Mouse (Mus musculus) heart, postnatal 0 days (tissue): ENCODE data around the gene Tmco1. TPM values are rescaled to one million over a fixed set of nuclear protein-coding genes. Genes with fewer than 3 reads are reported as not detected.

Source experiments
- ATAC-seq: fragments of 200-750 bp; cut with Nextera tagmentation; 2 replicates; pipeline ENCODE4 v1.8.0; 2017; ENCODE audit warnings: low read depth, moderate number of reproducible peaks, moderate library complexity; ENCODE audit not compliant: insufficient read depth
- DNase-seq: peaks from one replicate; pipeline ENCODE4 v3.0.0-alpha.2; 2016; ENCODE audit warnings: low spot score
- H3K27ac ChIP-seq: fragments of 300-500 bp; sonication (generic); 2 replicates; pipeline ENCODE4 v1.5.1; 2014; ENCODE audit warnings: low read depth, mild to moderate bottlenecking
- H3K27me3 ChIP-seq: fragments of 300-500 bp; sonication (generic); 2 replicates; pipeline ENCODE4 v1.6.1; 2014; ENCODE audit warnings: low read length, mixed read lengths; ENCODE audit not compliant: control insufficient read depth, insufficient read depth
- H3K36me3 ChIP-seq: fragments of 300-500 bp; sonication (generic); replicated peaks from 2 replicates; pipeline ENCODE4 v1.6.1; 2014; ENCODE audit warnings: low read length, mixed read lengths; ENCODE audit not compliant: control insufficient read depth, insufficient read depth
- H3K4me1 ChIP-seq: fragments of 300-500 bp; sonication (generic); 2 replicates; pipeline ENCODE4 v1.6.1; 2014; ENCODE audit warnings: antibody characterized with exemption; ENCODE audit not compliant: control insufficient read depth, insufficient read depth
- H3K4me2 ChIP-seq: fragments of 300-500 bp; sonication (generic); 2 replicates; pipeline ENCODE4 v1.6.1; 2014; ENCODE audit warnings: low read depth, mild to moderate bottlenecking, low read length, moderate library complexity
- H3K4me3 ChIP-seq: fragments of 300-500 bp; sonication (generic); 2 replicates; pipeline ENCODE4 v1.5.1; 2014; ENCODE audit warnings: low read depth, low read length
- H3K9ac ChIP-seq: fragments of 300-500 bp; sonication (generic); replicated peaks from 2 replicates; pipeline ENCODE4 v1.6.1; 2014; ENCODE audit warnings: low read depth, low read length, mixed read lengths
- H3K9me3 ChIP-seq: fragments of 300-500 bp; sonication (generic); replicated peaks from 2 replicates; pipeline ENCODE4 v1.6.1; 2016; ENCODE audit warnings: low read length; ENCODE audit not compliant: control insufficient read depth
- CTCF ChIP-seq: IDR thresholded peaks from 2 replicates; pipeline ENCODE4 v1.5.1; 2016; ENCODE audit warnings: antibody characterized with exemption, control low read depth, low read depth
- EP300 ChIP-seq: IDR thresholded peaks from 2 replicates; pipeline ENCODE4 v1.6.1; 2016; ENCODE audit warnings: antibody characterized with exemption, low read depth
- WGBS: fragments of 180-500 bp; shearing (Covaris S2); extraction: QIAGEN DNeasy Blood & Tissue Kit; methylation state at CpG from one replicate; pipeline ENCODE4 v1.1.7; 2014; 5-methylcytosine and 5-hydroxymethylcytosine counted together
- polyA plus RNA-seq: library from polyadenylated mRNA; unstranded; fragments of >200 nt; fragmentation: Nextera tagmentation; extraction: Ambion mirVana; gene quantifications from 2 replicates; pipeline ENCODE4 v1.2.1, GENCODE M21; 2015
- total RNA-seq: library from RNA; depleted of rRNA; stranded (reverse); fragments of >200 nt; gene quantifications from 2 replicates; pipeline ENCODE4 v1.2.3, GENCODE M21; 2014; ENCODE audit warnings: low replicate concordance

Gene Tmco1
- total and polyA plus RNA-seq, 2 experiments from 2014 or later, result 68.1 to 86.6 TPM

- DNase-seq (no peak), ATAC-seq (no peak)
- H3K4me3 ChIP-seq, result no peak overlapping the region
- TF ChIP-seq CTCF (no peak), EP300 (no peak)
- no peaks in the 10 kb centered on the region for H3K27me3 ChIP-seq
- 65% methylated on average over 6 of the region's 6 CpGs for WGBS
- H3K9me3 ChIP-seq, result no peaks in the 10 kb centered on the region
- no peak overlapping the region for H3K4me2 ChIP-seq
- H3K36me3 ChIP-seq, result peaks cover 43% of the 10 kb centered on the region
- no peak overlapping the region for H3K27ac ChIP-seq
- H3K4me1 ChIP-seq, result no peaks in the 10 kb centered on the region; the same call in 1 of the 2 replicates
- no peak overlapping the region for H3K9ac ChIP-seq
Observed at GRCm38 (mm10) chr1:167378019-167378418, 69.8 kb downstream of the Tmco1 start.

- WGBS, result 64% methylated on average over 5 of the region's 5 CpGs
- Histone ChIP-seq H3K4me3 (no peak overlapping the region), H3K9me3 (no peaks in the 10 kb centered on the region), H3K36me3 (peaks cover 28% of the 10 kb centered on the region), H3K9ac (no peak overlapping the region), H3K4me2 (no peak overlapping the region), H3K4me1 (no peaks in the 10 kb centered on the region; the same call in 1 of the 2 replicates), H3K27ac (no peak overlapping the region), H3K27me3 (no peaks in the 10 kb centered on the region)
- no peak for TF ChIP-seq CTCF
- no peak for TF ChIP-seq EP300
- no peak for ATAC-seq
- no peak for DNase-seq
Observed at GRCm38 (mm10) chr1:167379751-167380150, 71.6 kb downstream of the Tmco1 start.

GRCm38 (mm10) chr1:167380223-167380622 lies 72.0 kb downstream of the Tmco1 start:
- 83% methylated on average over 2 of the region's 2 CpGs for WGBS
- no peak overlapping the region for H3K4me2 ChIP-seq
- H3K4me1 ChIP-seq, result peaks cover 4% of the 10 kb centered on the region; the same call in 1 of the 2 replicates
- no peak overlapping the region for H3K9ac ChIP-seq
- no peaks in the 10 kb centered on the region for H3K27me3 ChIP-seq
- ATAC-seq (no peak), DNase-seq (no peak)
- H3K27ac ChIP-seq, result no peak overlapping the region
- H3K9me3 ChIP-seq, result no peaks in the 10 kb centered on the region
- TF ChIP-seq EP300 (no peak), CTCF (no peak)
- peaks cover 24% of the 10 kb centered on the region for H3K36me3 ChIP-seq
- H3K4me3 ChIP-seq, result no peak overlapping the region

GRCm38 (mm10) chr1:167381050-167382015 lies 73.2 kb downstream of the Tmco1 start:
- no peaks in the 10 kb centered on the region for H3K27me3 ChIP-seq
- H3K36me3 ChIP-seq, result peaks cover 13% of the 10 kb centered on the region
- WGBS, result 68% methylated on average over 8 of the region's 8 CpGs
- no peaks in the 10 kb centered on the region for H3K9me3 ChIP-seq
- ATAC-seq, result no peak
- H3K9ac ChIP-seq, result no peak overlapping the region
- no peak overlapping the region for H3K27ac ChIP-seq
- H3K4me3 ChIP-seq, result no peak overlapping the region
- no peak for DNase-seq
- H3K4me2 ChIP-seq, result no peak overlapping the region
- TF ChIP-seq EP300 (no peak), CTCF (no peak)
- peaks cover 9% of the 10 kb centered on the region; the same call in 1 of the 2 replicates for H3K4me1 ChIP-seq

- Histone ChIP-seq H3K27ac (no peak overlapping the region), H3K4me3 (no peak overlapping the region), H3K4me1 (peaks cover 13% of the 10 kb centered on the region; the same call in 1 of the 2 replicates), H3K27me3 (no peaks in the 10 kb centered on the region), H3K36me3 (peaks cover 3% of the 10 kb centered on the region; the same call in 1 of the 2 replicates), H3K4me2 (no peak overlapping the region), H3K9ac (no peak overlapping the region), H3K9me3 (no peaks in the 10 kb centered on the region)
- ATAC-seq, result no peak
- TF ChIP-seq CTCF (no peak), EP300 (no peak)
- DNase-seq, result no peak
- WGBS, result 81% methylated on average over 7 of the region's 7 CpGs
Observed at GRCm38 (mm10) chr1:167382316-167382715, 74.1 kb downstream of the Tmco1 start.
